Mouse (Mus musculus): ENCODE results near the gene Lmbrd1. TPM values are rescaled to one million over a fixed set of nuclear protein-coding genes. Genes with fewer than 3 reads are reported as not detected.
"Not testable (repeated sequence)": the region's sequence is repeated elsewhere in the genome, so short reads cannot be mapped to it uniquely, and the experiment has no call there.

Lmbrd1 gene
- 101 and 105 TPM in 2 replicates for polyA plus RNA-seq (2012; rRNA removed)

- TF ChIP-seq POLR2A (IDR thresholded peaks at IDR 0.05; ENCODE audit: extremely low read depth, insufficient read depth, low read length) (peak; percentile 93), CTCF (IDR thresholded peaks at IDR 0.05; ENCODE audit: extremely low read depth, insufficient read depth, low read length) (peak; percentile 46)
- peaks cover 8% of the 10 kb centered on the region for H3K4me1 ChIP-seq (ENCODE audit: control insufficient read depth, insufficient read depth, low read length)
- H3K27ac ChIP-seq (ENCODE audit: insufficient read depth, low read length), result peak within 1 kb of the TSS; percentile 91
- H3K4me3 ChIP-seq (ENCODE audit: insufficient read depth, low read length), result peak within 1 kb of the TSS; percentile 86
Observed at GRCm38 (mm10) chr1:24678205-24678917, at the start of gene Lmbrd1. TSS of gene Lmbrd1 (plus strand) at chr1:24678630.

- H3K4me1 ChIP-seq (ENCODE audit: control insufficient read depth, insufficient read depth, low read length), result no peaks in the 10 kb centered on the region
- no peak overlapping the region for H3K27ac ChIP-seq (ENCODE audit: insufficient read depth, low read length)
- TF ChIP-seq POLR2A (IDR thresholded peaks at IDR 0.05; ENCODE audit: extremely low read depth, insufficient read depth, low read length) (no peak), CTCF (IDR thresholded peaks at IDR 0.05; ENCODE audit: extremely low read depth, insufficient read depth, low read length) (peak; percentile 71)
- H3K4me3 ChIP-seq (ENCODE audit: insufficient read depth, low read length), result no peak overlapping the region
Observed at GRCm38 (mm10) chr1:24633553-24634132, 44.8 kb upstream of the Lmbrd1 start.

- no peaks in the 10 kb centered on the region for H3K4me1 ChIP-seq (ENCODE audit: control insufficient read depth, insufficient read depth, low read length)
- H3K27ac ChIP-seq (ENCODE audit: insufficient read depth, low read length), result no peak overlapping the region
- TF ChIP-seq POLR2A (IDR thresholded peaks at IDR 0.05; ENCODE audit: extremely low read depth, insufficient read depth, low read length) (no peak), CTCF (IDR thresholded peaks at IDR 0.05; ENCODE audit: extremely low read depth, insufficient read depth, low read length) (no peak)
- no peak overlapping the region for H3K4me3 ChIP-seq (ENCODE audit: insufficient read depth, low read length)
Observed at GRCm38 (mm10) chr1:24650100-24650499, 28.3 kb upstream of the Lmbrd1 start.

- Histone ChIP-seq H3K4me1 (ENCODE audit: control insufficient read depth, insufficient read depth, low read length) (peaks cover 3% of the 10 kb centered on the region; the same call in 1 of the 2 replicates), H3K27ac (ENCODE audit: insufficient read depth, low read length) (no peak overlapping the region), H3K4me3 (ENCODE audit: insufficient read depth, low read length) (no peak overlapping the region)
- no peak for TF ChIP-seq POLR2A (IDR thresholded peaks at IDR 0.05; ENCODE audit: extremely low read depth, insufficient read depth, low read length)
- TF ChIP-seq CTCF (IDR thresholded peaks at IDR 0.05; ENCODE audit: extremely low read depth, insufficient read depth, low read length), result no peak
Observed at GRCm38 (mm10) chr1:24659914-24660313, 18.5 kb upstream of the Lmbrd1 start.

GRCm38 (mm10) chr1:24660662-24661061 lies 17.8 kb upstream of the Lmbrd1 start:
- H3K27ac ChIP-seq (ENCODE audit: insufficient read depth, low read length); H3K4me3 ChIP-seq (ENCODE audit: insufficient read depth, low read length); H3K4me1 ChIP-seq (ENCODE audit: control insufficient read depth, insufficient read depth, low read length): not testable (repeated sequence)

- H3K27ac ChIP-seq (ENCODE audit: insufficient read depth, low read length), result no peak overlapping the region
- no peak overlapping the region for H3K4me3 ChIP-seq (ENCODE audit: insufficient read depth, low read length)
- H3K4me1 ChIP-seq (ENCODE audit: control insufficient read depth, insufficient read depth, low read length), result peaks cover 3% of the 10 kb centered on the region; the same call in 1 of the 2 replicates
- TF ChIP-seq CTCF (IDR thresholded peaks at IDR 0.05; ENCODE audit: extremely low read depth, insufficient read depth, low read length) (no peak), POLR2A (IDR thresholded peaks at IDR 0.05; ENCODE audit: extremely low read depth, insufficient read depth, low read length) (no peak)
Observed at GRCm38 (mm10) chr1:24661551-24661950, 16.9 kb upstream of the Lmbrd1 start.

- TF ChIP-seq CTCF (IDR thresholded peaks at IDR 0.05; ENCODE audit: extremely low read depth, insufficient read depth, low read length) (no peak), POLR2A (IDR thresholded peaks at IDR 0.05; ENCODE audit: extremely low read depth, insufficient read depth, low read length) (no peak)
- Histone ChIP-seq H3K4me1 (ENCODE audit: control insufficient read depth, insufficient read depth, low read length) (peaks cover 3% of the 10 kb centered on the region; the same call in 1 of the 2 replicates), H3K27ac (ENCODE audit: insufficient read depth, low read length) (peak overlapping the region; percentile 81), H3K4me3 (ENCODE audit: insufficient read depth, low read length) (no peak overlapping the region)
Observed at GRCm38 (mm10) chr1:24664158-24664557, 14.3 kb upstream of the Lmbrd1 start.

GRCm38 (mm10) chr1:24673231-24673630 lies 5.2 kb upstream of the Lmbrd1 start:
- TF ChIP-seq CTCF (IDR thresholded peaks at IDR 0.05; ENCODE audit: extremely low read depth, insufficient read depth, low read length) (no peak), POLR2A (IDR thresholded peaks at IDR 0.05; ENCODE audit: extremely low read depth, insufficient read depth, low read length) (no peak)
- Histone ChIP-seq H3K4me1 (ENCODE audit: control insufficient read depth, insufficient read depth, low read length) (peaks cover 4% of the 10 kb centered on the region; the same call in 1 of the 2 replicates), H3K27ac (ENCODE audit: insufficient read depth, low read length) (no peak overlapping the region), H3K4me3 (ENCODE audit: insufficient read depth, low read length) (no peak overlapping the region)

- Histone ChIP-seq H3K27ac (ENCODE audit: insufficient read depth, low read length) (peak overlapping the region; percentile 82; the same call in 1 of the 2 replicates), H3K4me1 (ENCODE audit: control insufficient read depth, insufficient read depth, low read length) (peaks cover 9% of the 10 kb centered on the region), H3K4me3 (ENCODE audit: insufficient read depth, low read length) (peak overlapping the region; percentile 86; the same call in 1 of the 2 replicates)
- no peak for TF ChIP-seq POLR2A (IDR thresholded peaks at IDR 0.05; ENCODE audit: extremely low read depth, insufficient read depth, low read length)
- TF ChIP-seq CTCF (IDR thresholded peaks at IDR 0.05; ENCODE audit: extremely low read depth, insufficient read depth, low read length), result no peak
Observed at GRCm38 (mm10) chr1:24677706-24678105, 724 bp upstream of the Lmbrd1 start.

GRCm38 (mm10) chr1:24679071-24679470 lies 641 bp downstream of the Lmbrd1 start:
- TF ChIP-seq CTCF (IDR thresholded peaks at IDR 0.05; ENCODE audit: extremely low read depth, insufficient read depth, low read length) (no peak), POLR2A (IDR thresholded peaks at IDR 0.05; ENCODE audit: extremely low read depth, insufficient read depth, low read length) (no peak)
- Histone ChIP-seq H3K4me1 (ENCODE audit: control insufficient read depth, insufficient read depth, low read length) (peaks cover 8% of the 10 kb centered on the region; the same call in 1 of the 2 replicates), H3K27ac (ENCODE audit: insufficient read depth, low read length) (peak overlapping the region; percentile 91), H3K4me3 (ENCODE audit: insufficient read depth, low read length) (peak overlapping the region; percentile 86)

Data from cortical plate, adult 2 months (tissue).